Mouse (Mus musculus): ENCODE measurements at regions not wholly inside any gene's neighbourhood (a gene's known extent, or its start where the extent isn't known, plus 50 kb on each side); places are given as distances from the start of the nearest gene placed in this dataset.
A peak's percentile ranks its signal among the peaks of the same experiment; 100 is the strongest.

DNA sequence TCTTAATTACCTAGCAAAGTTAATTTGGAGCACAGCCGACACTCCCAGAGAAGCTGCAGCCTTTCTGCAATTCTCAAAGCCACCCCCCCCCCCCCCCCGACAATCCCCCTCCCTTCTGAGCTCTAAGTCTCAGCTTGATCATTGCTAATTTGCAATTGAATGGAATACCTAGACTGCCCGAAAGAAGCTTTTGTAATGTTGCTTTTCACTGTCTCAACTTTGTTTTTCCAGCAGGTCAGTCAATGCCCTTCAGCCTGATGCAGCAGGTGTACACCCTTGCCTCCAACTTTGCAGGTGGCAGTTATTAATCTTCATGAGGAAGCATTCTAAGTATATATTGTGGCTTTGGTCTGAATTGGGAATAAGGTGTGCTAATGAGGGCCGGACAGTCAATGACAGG is 1006.6 kb upstream of the Gm8797 start:
- Histone ChIP-seq H3K9ac (no peak overlapping the region), H3K4me3 (ENCODE audit: low read depth, low read length) (no peak overlapping the region), H3K27ac (ENCODE audit: low read depth, low read length) (no peak overlapping the region), H3K4me2 (ENCODE audit: low read depth) (no peak overlapping the region), H3K27me3 (ENCODE audit: insufficient read depth, low read length) (no peaks in the 10 kb centered on the region), H3K36me3 (ENCODE audit: insufficient read depth) (no peaks in the 10 kb centered on the region), H3K9me3 (ENCODE audit: low read length) (no peaks in the 10 kb centered on the region), H3K4me1 (ENCODE audit: insufficient read depth) (no peaks in the 10 kb centered on the region)
- DNase-seq, result no peak
- no peak for TF ChIP-seq CTCF (IDR thresholded peaks at IDR 0.05; ENCODE audit: low read depth)
- WGBS, result 35% methylated on average over 4 of the region's 4 CpGs
- ATAC-seq, result no peak

DNA sequence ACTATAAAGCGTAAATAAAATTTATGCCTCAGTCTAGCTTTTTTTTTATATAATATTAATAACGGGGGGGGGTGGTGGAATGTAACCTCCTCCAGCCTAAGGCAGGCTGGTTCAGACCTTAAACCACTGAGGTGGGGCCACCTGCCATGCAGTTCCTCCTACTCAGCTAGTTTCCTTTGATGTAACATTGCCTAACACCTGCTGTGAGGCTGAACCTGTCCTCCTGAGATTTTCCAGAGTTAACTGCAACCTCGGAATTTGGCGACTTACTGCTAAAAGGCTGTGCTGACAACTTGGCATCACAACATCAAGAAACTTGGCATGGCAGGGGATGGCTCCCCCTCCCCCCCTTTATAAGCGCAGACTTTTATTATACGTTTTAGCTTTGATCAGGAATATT is 1006.0 kb upstream of the Gm8797 start:
- ATAC-seq (no peak), DNase-seq (no peak)
- Histone ChIP-seq H3K27me3 (ENCODE audit: insufficient read depth, low read length) (no peaks in the 10 kb centered on the region), H3K4me2 (ENCODE audit: low read depth) (no peak overlapping the region), H3K4me3 (ENCODE audit: low read depth, low read length) (no peak overlapping the region), H3K9ac (no peak overlapping the region), H3K4me1 (ENCODE audit: insufficient read depth) (no peaks in the 10 kb centered on the region), H3K27ac (ENCODE audit: low read depth, low read length) (no peak overlapping the region), H3K36me3 (ENCODE audit: insufficient read depth) (no peaks in the 10 kb centered on the region), H3K9me3 (ENCODE audit: low read length) (no peaks in the 10 kb centered on the region)
- TF ChIP-seq CTCF (IDR thresholded peaks at IDR 0.05; ENCODE audit: low read depth), result no peak
- WGBS, result 86% methylated on average over 6 of the region's 6 CpGs

DNA sequence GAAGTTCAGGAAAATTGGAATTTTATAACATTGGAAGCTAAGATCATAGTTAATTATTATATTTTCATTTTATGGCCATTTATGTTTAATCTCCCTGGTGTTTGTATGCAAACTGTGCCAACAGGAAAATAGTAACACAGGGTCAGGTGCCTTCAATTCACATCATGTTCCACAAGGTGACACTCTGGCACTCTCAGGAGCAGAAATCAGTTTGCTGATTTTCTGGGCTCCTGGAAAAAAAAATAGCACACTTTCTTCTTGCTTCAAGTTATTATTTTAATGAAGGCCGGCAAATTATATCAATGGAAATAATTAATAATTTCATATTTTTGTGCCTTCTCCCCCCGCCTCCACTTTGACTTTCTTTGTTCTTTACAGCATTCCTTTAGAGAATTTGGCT is 994.5 kb upstream of the Gm8797 start:
- peak; percentile 15; the same call in 1 of the 2 replicates for TF ChIP-seq CTCF (IDR thresholded peaks at IDR 0.05; ENCODE audit: low read depth)
- 86% methylated on average over 2 of the region's 2 CpGs for WGBS
- ATAC-seq, result no peak
- Histone ChIP-seq H3K36me3 (ENCODE audit: insufficient read depth) (no peaks in the 10 kb centered on the region), H3K9ac (no peak overlapping the region), H3K4me2 (ENCODE audit: low read depth) (no peak overlapping the region), H3K27ac (ENCODE audit: low read depth, low read length) (no peak overlapping the region), H3K9me3 (ENCODE audit: low read length) (no peaks in the 10 kb centered on the region), H3K4me1 (ENCODE audit: insufficient read depth) (no peaks in the 10 kb centered on the region), H3K4me3 (ENCODE audit: low read depth, low read length) (no peak overlapping the region), H3K27me3 (ENCODE audit: insufficient read depth, low read length) (no peaks in the 10 kb centered on the region)
- DNase-seq, result no peak

DNA sequence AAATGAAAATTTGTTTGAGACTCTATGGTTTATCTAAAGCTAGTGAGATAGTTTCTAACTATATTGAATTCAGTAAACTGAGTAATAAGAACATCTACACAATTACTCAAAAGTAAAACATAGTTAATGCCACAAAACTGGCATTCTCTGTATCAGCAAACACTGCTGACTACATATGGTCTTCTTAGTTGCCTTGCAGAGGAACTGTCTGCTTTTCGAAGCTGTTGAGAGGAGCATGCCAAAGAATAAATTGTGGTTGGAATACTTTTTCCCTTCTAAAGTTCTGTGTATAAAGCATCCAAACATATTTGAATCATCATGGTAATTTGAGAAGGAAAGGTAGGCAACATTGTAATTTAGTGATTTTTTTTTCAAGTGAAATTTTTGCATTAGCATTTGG is 993.5 kb upstream of the Gm8797 start:
- Histone ChIP-seq H3K27me3 (ENCODE audit: insufficient read depth, low read length) (no peaks in the 10 kb centered on the region), H3K4me1 (ENCODE audit: insufficient read depth) (no peaks in the 10 kb centered on the region), H3K36me3 (ENCODE audit: insufficient read depth) (no peaks in the 10 kb centered on the region), H3K27ac (ENCODE audit: low read depth, low read length) (no peak overlapping the region), H3K9ac (no peak overlapping the region), H3K4me3 (ENCODE audit: low read depth, low read length) (no peak overlapping the region), H3K4me2 (ENCODE audit: low read depth) (no peak overlapping the region), H3K9me3 (ENCODE audit: low read length) (no peaks in the 10 kb centered on the region)
- DNase-seq (peak; percentile 65), ATAC-seq (peak; percentile 83)
- TF ChIP-seq CTCF (IDR thresholded peaks at IDR 0.05; ENCODE audit: low read depth), result no peak
- WGBS, result 56% methylated on average over 1 of the region's 1 CpGs

DNA sequence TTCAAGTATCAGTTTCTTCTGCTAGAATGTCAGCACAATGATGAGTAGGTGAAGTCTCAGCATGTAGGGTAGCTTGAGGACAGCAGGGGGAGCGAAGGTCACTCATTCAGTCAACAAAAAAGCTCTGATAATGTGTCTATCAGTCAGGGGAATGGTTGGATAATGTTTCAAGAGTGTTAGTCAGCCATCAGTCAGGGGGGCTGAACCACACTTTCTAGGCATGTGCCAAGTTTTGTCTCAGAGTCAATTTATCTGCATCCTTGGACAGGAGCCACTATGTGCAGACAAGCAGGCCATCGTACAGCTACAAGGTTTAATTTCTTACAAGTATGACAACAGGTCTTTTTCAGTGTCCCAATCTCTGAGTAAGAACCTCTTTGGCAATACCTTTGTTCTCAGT is 987.5 kb upstream of the Gm8797 start:
- H3K9me3 ChIP-seq (ENCODE audit: low read length), result no peaks in the 10 kb centered on the region
- 79% methylated on average over 2 of the region's 2 CpGs for WGBS
- H3K27ac ChIP-seq (ENCODE audit: low read depth, low read length), result no peak overlapping the region
- no peaks in the 10 kb centered on the region for H3K4me1 ChIP-seq (ENCODE audit: insufficient read depth)
- H3K4me2 ChIP-seq (ENCODE audit: low read depth), result no peak overlapping the region
- no peaks in the 10 kb centered on the region for H3K27me3 ChIP-seq (ENCODE audit: insufficient read depth, low read length)
- no peak overlapping the region for H3K9ac ChIP-seq
- ATAC-seq (no peak), DNase-seq (no peak)
- H3K4me3 ChIP-seq (ENCODE audit: low read depth, low read length), result no peak overlapping the region
- no peaks in the 10 kb centered on the region for H3K36me3 ChIP-seq (ENCODE audit: insufficient read depth)
- no peak for TF ChIP-seq CTCF (IDR thresholded peaks at IDR 0.05; ENCODE audit: low read depth)

DNA sequence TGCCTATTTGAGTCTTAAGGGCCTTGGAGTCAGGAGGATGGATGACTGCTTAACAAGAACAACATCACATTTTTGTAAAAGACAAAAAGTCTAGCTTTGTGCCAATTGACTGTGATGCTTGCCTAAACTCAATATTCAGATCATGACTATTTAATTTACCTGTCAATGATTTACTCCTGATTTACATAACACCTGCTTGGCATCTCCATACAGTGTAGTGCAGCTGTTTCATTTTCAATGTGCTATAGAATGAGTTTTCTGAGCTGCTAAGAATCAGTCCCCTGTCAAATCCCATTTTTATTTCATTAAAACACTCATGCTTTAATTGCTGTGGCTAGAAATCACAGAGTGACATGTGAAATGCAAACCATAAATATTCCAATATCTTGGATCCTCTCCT is 974.0 kb upstream of the Gm8797 start:
- H3K9me3 ChIP-seq (ENCODE audit: low read length), result no peaks in the 10 kb centered on the region
- no peak overlapping the region for H3K4me3 ChIP-seq (ENCODE audit: low read depth, low read length)
- H3K4me2 ChIP-seq (ENCODE audit: low read depth), result no peak overlapping the region
- no peak overlapping the region for H3K27ac ChIP-seq (ENCODE audit: low read depth, low read length)
- DNase-seq (no peak), ATAC-seq (no peak)
- no peak overlapping the region for H3K9ac ChIP-seq
- H3K27me3 ChIP-seq (ENCODE audit: insufficient read depth, low read length), result no peaks in the 10 kb centered on the region
- no peaks in the 10 kb centered on the region for H3K36me3 ChIP-seq (ENCODE audit: insufficient read depth)
- no peaks in the 10 kb centered on the region for H3K4me1 ChIP-seq (ENCODE audit: insufficient read depth)
- TF ChIP-seq CTCF (IDR thresholded peaks at IDR 0.05; ENCODE audit: low read depth), result no peak

DNA sequence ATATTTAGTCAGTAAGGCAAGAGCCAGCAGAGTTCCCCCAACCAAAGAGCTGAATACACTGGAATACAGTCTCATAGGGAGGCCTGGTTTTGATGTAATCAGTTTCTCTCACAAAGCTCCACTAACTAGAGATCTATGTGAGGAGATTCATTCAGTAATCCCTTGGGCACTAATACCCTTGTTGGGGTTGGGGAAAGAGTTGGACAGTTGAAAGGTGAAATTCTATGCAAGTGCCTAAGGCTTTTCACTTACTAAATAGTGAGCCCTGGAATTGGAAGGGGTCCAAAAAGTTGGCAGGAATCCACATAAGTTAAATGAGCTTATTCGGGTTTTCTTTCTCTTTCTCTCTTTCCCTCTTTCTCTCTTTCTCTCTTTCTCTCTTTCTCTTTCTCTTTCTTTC is 965.4 kb upstream of the Gm8797 start:
- TF ChIP-seq CTCF (IDR thresholded peaks at IDR 0.05; ENCODE audit: low read depth), result no peak
- no peak overlapping the region for H3K4me2 ChIP-seq (ENCODE audit: low read depth)
- no peak overlapping the region for H3K27ac ChIP-seq (ENCODE audit: low read depth, low read length)
- DNase-seq, result no peak
- no peak for ATAC-seq
- H3K36me3 ChIP-seq (ENCODE audit: insufficient read depth), result no peaks in the 10 kb centered on the region
- no peaks in the 10 kb centered on the region for H3K9me3 ChIP-seq (ENCODE audit: low read length)
- no peaks in the 10 kb centered on the region for H3K27me3 ChIP-seq (ENCODE audit: insufficient read depth, low read length)
- no peak overlapping the region for H3K4me3 ChIP-seq (ENCODE audit: low read depth, low read length)
- 24% methylated on average over 1 of the region's 1 CpGs for WGBS
- H3K4me1 ChIP-seq (ENCODE audit: insufficient read depth), result no peaks in the 10 kb centered on the region
- H3K9ac ChIP-seq, result no peak overlapping the region

DNA sequence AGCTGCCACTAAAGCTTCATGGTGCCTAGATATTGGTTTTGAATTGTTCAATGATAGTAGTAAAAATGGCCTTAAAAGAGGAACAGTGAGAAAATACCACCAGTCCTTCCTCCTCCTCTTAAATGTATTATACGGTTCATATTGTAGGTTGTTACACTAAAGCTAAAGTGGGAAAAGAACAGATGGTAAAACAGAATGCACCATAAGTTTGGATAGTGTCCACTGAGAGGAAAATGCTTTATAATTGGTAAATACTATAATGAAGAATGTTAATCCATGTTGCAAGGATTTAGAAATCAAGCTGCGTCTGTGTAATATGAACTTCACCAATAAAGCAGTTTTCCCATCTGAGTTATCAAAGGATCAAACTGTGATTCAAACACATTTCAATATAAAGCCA is 957.5 kb upstream of the Gm8797 start:
- Histone ChIP-seq H3K4me1 (ENCODE audit: insufficient read depth) (peaks cover 9% of the 10 kb centered on the region; the same call in 1 of the 2 replicates), H3K4me3 (ENCODE audit: low read depth, low read length) (no peak overlapping the region), H3K36me3 (ENCODE audit: insufficient read depth) (no peaks in the 10 kb centered on the region), H3K27me3 (ENCODE audit: insufficient read depth, low read length) (no peaks in the 10 kb centered on the region), H3K9ac (no peak overlapping the region), H3K4me2 (ENCODE audit: low read depth) (no peak overlapping the region), H3K9me3 (ENCODE audit: low read length) (no peaks in the 10 kb centered on the region), H3K27ac (ENCODE audit: low read depth, low read length) (no peak overlapping the region)
- DNase-seq (peak; percentile 41), ATAC-seq (no peak)
- WGBS, result 63% methylated on average over 2 of the region's 2 CpGs
- TF ChIP-seq CTCF (IDR thresholded peaks at IDR 0.05; ENCODE audit: low read depth), result no peak
